Mouse (Mus musculus) intestine, postnatal 0 days (tissue): ENCODE results near the gene Lsm7. TPM values are rescaled to one million over a fixed set of nuclear protein-coding genes. Genes with fewer than 3 reads are reported as not detected.

ENCODE experiments used
- ATAC-seq: fragments of 200-750 bp; cut with Nextera tagmentation; 2 replicates; pipeline ENCODE4 v1.8.0; 2017; ENCODE audit warnings: mild to moderate bottlenecking, moderate TSS enrichment, moderate library complexity
- H3K27ac ChIP-seq: fragments of 300-500 bp; sonication (generic); 2 replicates; pipeline ENCODE4 v1.5.1; 2014; ENCODE audit warnings: mild to moderate bottlenecking, low read depth, low read length, moderate library complexity
- H3K27me3 ChIP-seq: fragments of 300-500 bp; sonication (generic); replicated peaks from 2 replicates; pipeline ENCODE4 v1.6.1; 2014; ENCODE audit warnings: low read length, mixed read lengths; ENCODE audit not compliant: control insufficient read depth, insufficient read depth
- H3K36me3 ChIP-seq: fragments of 300-500 bp; sonication (generic); 2 replicates; pipeline ENCODE4 v1.6.1; 2014; ENCODE audit warnings: mild to moderate bottlenecking, moderate library complexity; ENCODE audit not compliant: control insufficient read depth, insufficient read depth
- H3K4me1 ChIP-seq: fragments of 300-500 bp; sonication (generic); replicated peaks from 2 replicates; pipeline ENCODE4 v1.6.1; 2014; ENCODE audit warnings: antibody characterized with exemption, low read length, mixed read lengths; ENCODE audit not compliant: control insufficient read depth, insufficient read depth
- H3K4me2 ChIP-seq: fragments of 300-500 bp; sonication (generic); replicated peaks from 2 replicates; pipeline ENCODE4 v1.6.1; 2014; ENCODE audit warnings: low read depth, mild to moderate bottlenecking, moderate library complexity
- H3K4me3 ChIP-seq: fragments of 300-500 bp; sonication (generic); 2 replicates; pipeline ENCODE4 v1.5.1; 2014; ENCODE audit warnings: low read depth, low read length
- H3K9ac ChIP-seq: fragments of 300-500 bp; sonication (generic); 2 replicates; pipeline ENCODE4 v1.6.1; 2014; ENCODE audit warnings: mild to moderate bottlenecking, low read depth, low read length
- H3K9me3 ChIP-seq: fragments of 300-500 bp; sonication (generic); 2 replicates; pipeline ENCODE4 v1.6.1; 2016; ENCODE audit warnings: mixed run types; ENCODE audit not compliant: control insufficient read depth
- CTCF ChIP-seq: sonication (generic); IDR thresholded peaks from 2 replicates; pipeline ENCODE4 v1.5.1; 2016; ENCODE audit warnings: low read depth, mild to moderate bottlenecking, control low read depth, antibody characterized with exemption, moderate library complexity
- WGBS: fragments of 180-500 bp; shearing (Covaris S2); extraction: QIAGEN DNeasy Blood & Tissue Kit; methylation state at CpG from one replicate; pipeline ENCODE4 v1.1.7; 2014; 5-methylcytosine and 5-hydroxymethylcytosine counted together
- polyA plus RNA-seq: library from polyadenylated mRNA; unstranded; fragments of >200 nt; fragmentation: Nextera tagmentation; extraction: Ambion mirVana; gene quantifications from 2 replicates; pipeline ENCODE4 v1.2.1, GENCODE M21; 2015

Gene Lsm7
- polyA plus RNA-seq, 1 experiment from 2014 or later, result 130 TPM

DNA sequence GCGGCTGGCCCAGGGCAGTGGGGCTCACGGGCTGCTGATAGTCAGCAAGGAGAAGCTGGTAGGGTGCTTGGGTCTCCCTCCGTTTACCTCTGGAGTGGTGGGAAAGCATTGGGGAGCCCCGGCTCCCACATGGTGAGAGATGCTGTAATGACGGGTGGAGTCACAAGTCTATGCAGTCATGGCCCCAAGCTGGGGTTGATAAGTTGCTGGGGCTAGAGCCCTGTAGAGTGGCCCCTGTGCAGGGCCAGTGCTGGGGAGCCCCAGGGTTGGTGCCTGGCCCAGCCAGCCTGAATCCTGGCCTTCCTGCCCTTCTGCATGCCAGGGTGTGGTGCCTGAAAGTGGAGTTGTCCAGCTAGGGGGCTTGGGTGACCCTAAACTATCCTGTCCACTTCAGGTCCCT lies 7.3 kb upstream of the Lsm7 start:
- H3K36me3 ChIP-seq, result peaks cover 49% of the 10 kb centered on the region
- no peak overlapping the region for H3K27ac ChIP-seq
- no peak overlapping the region for H3K9ac ChIP-seq
- no peak for TF ChIP-seq CTCF
- H3K9me3 ChIP-seq, result no peaks in the 10 kb centered on the region
- no peaks in the 10 kb centered on the region for H3K4me1 ChIP-seq
- H3K4me3 ChIP-seq, result no peak overlapping the region
- no peak overlapping the region for H3K4me2 ChIP-seq
- ATAC-seq, result no peak
- H3K27me3 ChIP-seq, result no peaks in the 10 kb centered on the region
- WGBS, result 93% methylated on average over 5 of the region's 5 CpGs

DNA sequence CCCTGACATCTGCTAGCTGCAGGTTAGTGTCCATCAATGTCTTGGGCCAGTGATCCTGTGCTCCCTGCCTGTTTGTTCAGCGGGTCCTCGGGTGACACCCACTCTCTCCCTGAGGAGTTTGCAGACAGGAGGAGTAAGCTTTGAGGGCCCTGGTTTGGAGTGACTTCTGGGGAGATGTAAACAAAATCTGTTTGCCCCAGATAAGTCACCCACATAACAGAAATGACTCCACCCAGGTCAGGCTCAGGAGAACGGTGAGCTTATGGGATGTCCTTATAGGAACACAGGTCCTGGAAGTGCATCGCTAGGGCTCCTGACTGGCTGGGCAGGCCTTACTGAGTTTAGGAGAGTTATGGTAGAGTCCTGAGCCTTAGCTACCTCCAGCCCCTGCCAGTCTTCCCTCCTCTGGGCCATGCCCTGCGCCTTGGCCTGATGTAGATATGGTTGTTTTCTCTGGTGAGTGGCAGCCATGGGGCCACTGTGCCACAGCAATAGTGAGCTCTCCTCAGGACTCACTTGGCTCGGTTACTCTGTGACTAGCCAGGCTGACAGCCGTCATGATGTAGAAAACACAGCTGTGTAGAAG lies 3.4 kb upstream of the Lsm7 start:
- H3K4me3 ChIP-seq, result no peak overlapping the region
- TF ChIP-seq CTCF, result no peak
- 66% methylated on average over 7 of the region's 7 CpGs for WGBS
- peaks cover 20% of the 10 kb centered on the region for H3K36me3 ChIP-seq
- no peak overlapping the region for H3K9ac ChIP-seq
- no peak for ATAC-seq
- no peaks in the 10 kb centered on the region for H3K9me3 ChIP-seq
- H3K4me1 ChIP-seq, result peaks cover 12% of the 10 kb centered on the region; the same call in 1 of the 2 replicates
- no peak overlapping the region for H3K27ac ChIP-seq
- H3K27me3 ChIP-seq, result no peaks in the 10 kb centered on the region
- H3K4me2 ChIP-seq, result no peak overlapping the region

DNA sequence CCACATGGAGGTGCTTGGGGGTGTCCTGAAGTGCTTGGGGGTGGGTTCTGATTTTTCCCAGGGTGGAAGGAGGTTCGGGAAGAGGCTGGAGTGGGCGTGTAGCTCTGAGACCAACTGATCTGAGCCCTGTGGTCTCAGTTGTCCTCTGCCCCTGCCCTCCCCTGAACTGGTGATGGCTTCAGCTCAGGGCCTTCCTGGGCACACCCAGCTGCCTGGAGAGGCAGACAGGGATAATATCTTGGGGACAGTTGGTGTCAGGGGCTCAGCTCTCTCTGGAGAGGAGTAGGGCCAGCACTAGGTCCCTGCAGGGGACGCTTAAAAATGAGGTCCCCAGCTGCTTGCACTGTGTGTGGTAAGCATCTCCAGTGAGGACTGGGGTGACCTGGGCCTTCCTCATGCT lies 2.8 kb upstream of the Lsm7 start:
- Histone ChIP-seq H3K4me1 (peaks cover 12% of the 10 kb centered on the region; the same call in 1 of the 2 replicates), H3K36me3 (peaks cover 19% of the 10 kb centered on the region), H3K4me2 (no peak overlapping the region), H3K27ac (no peak overlapping the region), H3K9me3 (no peaks in the 10 kb centered on the region), H3K9ac (0 out of 2 replicates have a peak overlapping the region, but pooled peaks have one; percentile 22), H3K4me3 (no peak overlapping the region), H3K27me3 (no peaks in the 10 kb centered on the region)
- WGBS, result 59% methylated on average over 3 of the region's 3 CpGs
- ATAC-seq, result no peak
- no peak for TF ChIP-seq CTCF

DNA sequence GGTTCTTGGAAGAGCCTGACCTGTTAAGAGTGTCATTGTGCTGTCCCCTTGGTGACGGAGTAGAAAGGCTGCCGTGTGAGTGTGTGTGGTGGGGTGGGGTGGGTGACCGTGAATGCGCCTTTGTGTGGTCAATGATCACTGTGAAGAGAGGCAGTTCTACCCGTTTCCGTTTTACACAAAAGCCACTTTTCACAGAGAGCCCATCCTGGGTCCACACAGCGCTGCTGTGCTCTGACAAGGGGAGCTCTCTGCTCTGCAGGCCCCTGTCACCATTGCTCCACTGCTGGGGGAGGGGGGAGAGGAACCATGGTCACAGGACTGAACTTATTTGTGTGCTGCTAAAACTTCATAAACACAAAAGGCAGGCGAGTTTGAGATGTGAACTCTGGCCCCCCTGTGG lies 2.4 kb upstream of the Lsm7 start:
- H3K4me3 ChIP-seq, result no peak overlapping the region
- H3K27ac ChIP-seq, result no peak overlapping the region
- WGBS, result 56% methylated on average over 8 of the region's 8 CpGs
- no peak for ATAC-seq
- no peaks in the 10 kb centered on the region for H3K9me3 ChIP-seq
- no peaks in the 10 kb centered on the region for H3K27me3 ChIP-seq
- H3K4me2 ChIP-seq, result no peak overlapping the region; the same call in 1 of the 2 replicates
- peaks cover 17% of the 10 kb centered on the region for H3K36me3 ChIP-seq
- H3K4me1 ChIP-seq, result peaks cover 12% of the 10 kb centered on the region; the same call in 1 of the 2 replicates
- H3K9ac ChIP-seq, result peak overlapping the region; percentile 22; the same call in 1 of the 2 replicates
- no peak for TF ChIP-seq CTCF

DNA sequence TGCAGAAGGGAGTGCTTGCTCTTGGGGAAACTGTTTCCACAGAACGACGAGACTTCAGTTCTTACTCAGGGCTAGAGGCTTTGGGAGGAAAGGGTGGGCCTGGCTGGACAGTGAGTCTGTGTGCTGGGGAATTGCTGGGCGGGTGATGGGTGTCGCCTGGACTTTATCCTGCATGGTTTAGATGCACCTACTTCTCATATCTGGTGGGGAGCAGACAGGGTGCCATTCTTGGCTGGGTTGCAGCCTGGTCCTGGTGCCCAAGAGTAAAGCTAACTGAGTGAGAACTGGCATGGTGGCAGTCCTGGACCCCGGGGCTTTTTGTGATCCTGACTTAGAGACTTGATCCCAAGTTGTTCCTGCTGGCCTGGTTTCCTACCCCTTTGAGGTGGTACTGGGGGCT lies 1.9 kb upstream of the Lsm7 start:
- no peak overlapping the region for H3K4me3 ChIP-seq
- H3K4me2 ChIP-seq, result no peak overlapping the region; the same call in 1 of the 2 replicates
- H3K9me3 ChIP-seq, result no peaks in the 10 kb centered on the region
- no peak overlapping the region for H3K9ac ChIP-seq
- no peaks in the 10 kb centered on the region for H3K27me3 ChIP-seq
- H3K27ac ChIP-seq, result no peak overlapping the region
- peaks cover 12% of the 10 kb centered on the region; the same call in 1 of the 2 replicates for H3K4me1 ChIP-seq
- TF ChIP-seq CTCF, result no peak
- peaks cover 17% of the 10 kb centered on the region for H3K36me3 ChIP-seq
- WGBS, result 53% methylated on average over 5 of the region's 5 CpGs
- ATAC-seq, result no peak

DNA sequence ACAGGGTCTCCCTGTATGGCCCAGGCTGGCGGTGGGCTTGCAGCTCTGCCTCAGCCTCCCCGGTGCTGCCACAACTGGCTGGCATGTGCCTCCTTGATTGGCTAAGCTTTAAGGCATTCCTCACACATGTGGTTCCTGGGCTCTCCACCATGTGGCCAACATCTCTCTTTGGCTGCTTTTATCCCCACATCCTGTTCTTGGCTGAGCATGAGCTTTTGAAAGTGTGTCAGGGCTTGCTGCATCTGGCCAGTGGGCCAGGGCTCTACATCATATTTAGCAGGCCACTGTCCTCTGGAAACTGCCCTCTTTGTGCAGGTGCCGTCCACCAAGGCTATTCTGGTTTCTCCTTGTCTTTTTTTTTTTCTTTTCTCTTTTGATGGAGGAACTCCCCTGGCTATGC lies 1.3 kb upstream of the Lsm7 start:
- Histone ChIP-seq H3K4me3 (no peak overlapping the region), H3K36me3 (peaks cover 20% of the 10 kb centered on the region), H3K27ac (no peak overlapping the region), H3K4me1 (peaks cover 12% of the 10 kb centered on the region; the same call in 1 of the 2 replicates), H3K4me2 (peak overlapping the region; percentile 100), H3K9ac (no peak overlapping the region), H3K9me3 (no peaks in the 10 kb centered on the region), H3K27me3 (no peaks in the 10 kb centered on the region)
- no peak for TF ChIP-seq CTCF
- ATAC-seq, result no peak
- WGBS, result 66% methylated on average over 3 of the region's 3 CpGs

DNA sequence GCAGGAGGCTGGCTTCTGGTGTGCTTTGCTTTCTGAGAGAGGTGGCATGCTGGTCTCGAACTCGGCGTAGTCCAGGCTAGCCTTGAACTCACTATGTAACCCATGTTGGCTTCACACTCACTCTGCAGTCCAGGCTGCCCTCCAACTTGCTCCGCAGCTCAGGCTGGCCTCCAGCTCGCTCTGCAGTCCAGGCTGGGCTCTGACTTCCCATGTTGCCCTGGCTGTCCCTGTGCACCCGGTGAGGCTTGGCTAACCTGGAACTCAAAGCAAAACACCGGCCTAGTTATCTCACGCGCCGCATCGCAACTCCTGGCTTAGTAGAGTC lies 702 bp upstream of the Lsm7 start:
- Histone ChIP-seq H3K9me3 (no peaks in the 10 kb centered on the region), H3K4me2 (peak overlapping the region; percentile 100), H3K4me1 (peaks cover 12% of the 10 kb centered on the region; the same call in 1 of the 2 replicates), H3K27me3 (no peaks in the 10 kb centered on the region), H3K4me3 (peak overlapping the region; percentile 92), H3K27ac (no peak overlapping the region), H3K9ac (peak overlapping the region; percentile 77), H3K36me3 (peaks cover 22% of the 10 kb centered on the region)
- ATAC-seq, result no peak
- no peak for TF ChIP-seq CTCF
- WGBS, result 14% methylated on average over 11 of the region's 11 CpGs
